Mouse (Mus musculus) forebrain, embryonic 12.5 days (tissue): ENCODE results near the gene Hs1bp3. TPM values are rescaled to one million over a fixed set of nuclear protein-coding genes. Genes with fewer than 3 reads are reported as not detected.

ENCODE experiments used
- polyA plus RNA-seq: library from polyadenylated mRNA; unstranded; fragments of >200 nt; fragmentation: Nextera tagmentation; extraction: Ambion mirVana; gene quantifications from 2 replicates; pipeline ENCODE4 v1.2.1, GENCODE M21; 2016

Hs1bp3 gene
- polyA plus RNA-seq, 1 experiment from 2014 or later, result 11.5 TPM

Other genes starting within 250 kb of the Hs1bp3 start
- gene Ldah, start 105.3 kb upstream of the Hs1bp3 start, polyA plus RNA-seq, result 70.3 and 73.1 TPM in 2 replicates
- gene Gdf7, start 11.5 kb upstream of the Hs1bp3 start, polyA plus RNA-seq, result 0.27 and 0.34 TPM in 2 replicates
- gene Rhob, start 186.6 kb downstream of the Hs1bp3 start, polyA plus RNA-seq, result 44.9 and 55.5 TPM in 2 replicates